Mouse (Mus musculus) layer of hippocampus, adult 9-10 months (tissue): ENCODE measurements at regions not wholly inside any gene's neighbourhood (a gene's known extent, or its start where the extent isn't known, plus 50 kb on each side); places are given as distances from the start of the nearest gene placed in this dataset.

Experiments
- DNase-seq: peaks from one replicate; pipeline ENCODE4 v3.0.0; 2022; ENCODE audit warnings: low spot score

DNA sequence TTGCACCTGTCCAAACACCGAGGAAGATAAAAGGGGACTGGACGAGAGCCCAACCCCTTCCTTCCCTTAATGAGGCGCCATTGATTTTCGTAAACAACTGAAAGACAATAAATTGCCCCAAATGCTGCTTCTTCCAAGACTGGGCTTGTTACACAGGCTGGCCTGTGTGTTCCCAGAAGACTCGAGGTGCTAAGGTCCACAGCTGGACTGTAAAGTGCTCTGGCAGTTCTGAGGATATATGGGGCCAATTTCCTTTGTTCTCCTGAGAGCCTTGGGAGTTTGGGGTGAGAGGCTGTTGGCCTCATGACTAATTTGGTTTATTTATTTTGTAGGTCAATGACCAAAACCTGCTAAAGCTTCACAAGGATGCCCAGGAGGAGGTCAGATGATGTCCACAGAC, 377.3 kb upstream of the Prickle1 start:
- no peak for DNase-seq

DNA sequence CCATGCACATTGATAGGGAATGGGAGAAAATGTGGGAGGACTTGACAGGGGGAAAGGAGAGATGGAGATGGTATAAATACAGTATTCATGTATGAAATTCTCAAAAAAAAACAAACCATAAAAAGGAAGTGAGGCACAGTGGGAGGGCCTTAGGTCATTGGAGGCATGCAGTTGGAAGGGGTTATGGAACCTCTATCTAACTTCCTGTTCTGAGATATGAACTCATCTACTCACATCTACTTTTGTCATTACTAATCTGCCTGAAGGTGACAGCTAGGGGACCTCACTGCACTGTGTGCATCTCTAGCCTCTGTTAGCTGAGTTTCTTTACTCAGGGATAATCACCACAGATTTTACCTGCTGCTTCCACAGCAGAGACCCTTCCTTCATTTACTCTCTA, 366.3 kb upstream of the Prickle1 start:
- no peak for DNase-seq

DNA sequence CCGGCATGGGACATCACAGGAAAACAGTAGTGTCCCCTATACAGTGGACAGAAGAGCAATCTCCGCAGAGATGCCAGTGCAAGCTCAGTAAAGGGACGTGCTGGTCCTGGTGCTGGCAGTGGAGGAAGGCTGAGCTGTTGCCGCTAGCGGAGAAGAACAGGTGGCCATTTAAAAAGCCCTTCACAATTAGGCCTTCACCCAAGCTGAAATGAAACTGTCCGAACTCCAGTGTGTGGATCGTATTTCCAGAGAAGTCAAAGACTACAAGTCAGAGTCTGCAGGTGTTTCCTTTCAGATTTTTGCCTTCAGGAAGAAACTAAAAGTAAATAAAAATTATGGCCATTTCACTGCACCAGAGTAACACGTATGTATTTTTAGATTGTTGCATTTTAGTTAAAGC, 364.2 kb upstream of the Prickle1 start:
- no peak for DNase-seq

DNA sequence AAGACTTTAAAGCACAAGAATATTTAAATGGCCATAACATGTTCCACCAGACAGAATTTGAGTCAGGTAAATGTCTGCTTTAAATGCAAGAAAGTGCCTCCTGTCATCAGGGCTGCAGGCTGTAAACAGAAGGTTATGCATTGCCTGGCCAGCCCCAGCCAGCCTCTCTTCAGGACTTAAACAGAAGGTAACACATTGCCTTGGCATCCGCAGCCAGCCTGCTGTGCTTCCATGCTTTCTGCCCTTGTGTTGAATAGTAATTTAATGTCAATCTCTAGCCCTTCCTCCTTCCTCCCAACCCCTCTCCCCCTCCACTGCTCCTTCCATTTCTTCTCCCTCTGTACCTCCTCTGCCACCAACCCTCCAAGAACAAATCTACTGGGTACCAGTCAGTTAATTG, 362.4 kb upstream of the Prickle1 start:
- DNase-seq = no peak

DNA sequence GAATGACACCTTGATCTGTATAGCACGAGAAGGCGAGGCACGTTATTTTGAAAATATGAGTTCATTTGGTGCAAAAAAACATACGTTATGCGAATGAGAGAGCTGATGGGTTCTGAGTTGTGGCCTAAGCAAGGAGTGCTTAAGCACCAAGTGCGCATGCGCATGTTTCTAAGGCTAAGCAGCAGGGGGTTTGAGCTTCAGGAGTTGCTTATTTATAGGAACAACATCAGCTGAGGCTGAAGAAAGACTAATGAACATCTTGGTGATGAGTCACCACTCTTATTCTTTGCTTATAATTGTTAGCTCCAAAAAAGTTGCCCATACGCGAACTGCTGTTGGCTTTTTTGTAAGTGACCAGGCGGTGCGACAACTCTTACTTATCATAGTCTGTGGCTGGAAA, 361.1 kb upstream of the Prickle1 start:
- DNase-seq = no peak

DNA sequence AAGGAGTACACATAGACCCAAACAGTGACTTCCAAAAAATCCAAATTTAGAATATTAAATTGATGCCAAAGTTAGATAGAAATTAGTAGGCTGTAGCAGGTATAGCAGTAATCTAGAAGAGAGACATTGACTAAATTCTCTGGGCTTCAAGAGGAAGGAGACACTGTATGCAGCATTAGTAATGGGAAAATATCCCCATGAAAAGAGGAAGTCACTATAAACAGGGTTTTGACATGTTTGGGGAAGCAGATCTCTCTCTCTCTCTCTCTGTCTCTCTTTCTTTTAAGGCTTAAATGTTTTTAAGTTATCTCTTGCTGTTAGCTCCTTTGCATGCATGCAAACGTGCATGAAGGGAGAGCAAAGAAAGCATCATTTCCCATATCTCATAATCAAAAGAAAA, 357.9 kb upstream of the Prickle1 start:
- DNase-seq = no peak

DNA sequence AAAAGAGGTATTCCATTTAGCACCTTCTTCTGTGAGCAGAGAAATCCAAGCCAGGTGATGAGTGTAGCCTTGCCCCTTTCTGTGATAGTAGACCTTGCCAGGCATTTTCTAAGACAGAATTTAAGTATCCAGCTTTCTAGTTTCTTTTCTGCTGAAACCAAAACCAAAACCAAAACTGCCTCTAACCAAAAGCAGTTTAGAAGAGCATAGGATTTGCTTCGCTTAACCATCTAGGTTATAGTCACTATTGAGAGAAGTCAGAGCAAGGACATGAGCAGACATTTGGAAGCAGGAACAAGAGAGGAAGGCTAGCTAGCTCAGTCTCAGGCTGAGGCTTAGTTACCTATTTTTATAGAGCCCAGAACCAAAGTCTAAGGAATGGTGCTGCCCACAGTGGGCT, 354.8 kb upstream of the Prickle1 start:
- no peak for DNase-seq

DNA sequence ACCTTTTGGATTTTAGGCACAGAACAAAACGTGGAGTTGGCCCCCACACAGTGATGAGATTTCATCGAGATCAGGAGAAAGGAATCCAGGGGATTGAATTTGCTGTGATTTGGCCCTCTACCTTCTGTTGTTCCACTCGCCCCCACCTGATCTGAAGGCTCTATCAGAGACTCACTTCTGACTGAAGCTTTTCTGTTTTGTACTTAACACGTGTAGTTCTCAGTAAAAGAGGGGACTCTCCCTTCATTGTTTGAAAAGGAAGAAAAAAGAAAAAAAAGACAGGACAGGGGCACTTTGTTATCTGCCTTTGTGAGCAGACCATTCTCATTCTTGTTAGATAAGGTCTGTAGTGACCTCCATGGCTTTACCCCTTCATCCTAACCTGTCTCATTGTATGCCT, 353.2 kb upstream of the Prickle1 start:
- DNase-seq = no peak

DNA sequence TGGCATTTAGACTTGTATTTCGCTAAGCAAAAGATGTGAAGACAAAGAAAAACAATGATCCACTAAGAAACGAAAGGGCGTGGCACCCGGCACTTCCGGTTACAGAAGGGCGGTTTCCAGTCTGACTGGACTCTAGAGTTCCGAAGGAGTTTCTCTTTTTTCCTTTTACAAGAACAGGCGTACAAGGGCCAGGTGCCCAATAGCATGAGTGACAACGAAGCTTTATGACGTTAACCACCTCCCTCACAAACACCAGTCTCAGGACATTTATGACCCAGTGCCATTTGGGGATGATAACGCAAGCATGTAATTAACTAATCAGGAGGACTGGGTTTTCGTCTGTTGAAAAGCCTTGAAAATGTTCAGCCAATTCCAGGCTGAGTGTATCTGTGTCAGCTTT, 347.9 kb upstream of the Prickle1 start:
- DNase-seq = no peak

DNA sequence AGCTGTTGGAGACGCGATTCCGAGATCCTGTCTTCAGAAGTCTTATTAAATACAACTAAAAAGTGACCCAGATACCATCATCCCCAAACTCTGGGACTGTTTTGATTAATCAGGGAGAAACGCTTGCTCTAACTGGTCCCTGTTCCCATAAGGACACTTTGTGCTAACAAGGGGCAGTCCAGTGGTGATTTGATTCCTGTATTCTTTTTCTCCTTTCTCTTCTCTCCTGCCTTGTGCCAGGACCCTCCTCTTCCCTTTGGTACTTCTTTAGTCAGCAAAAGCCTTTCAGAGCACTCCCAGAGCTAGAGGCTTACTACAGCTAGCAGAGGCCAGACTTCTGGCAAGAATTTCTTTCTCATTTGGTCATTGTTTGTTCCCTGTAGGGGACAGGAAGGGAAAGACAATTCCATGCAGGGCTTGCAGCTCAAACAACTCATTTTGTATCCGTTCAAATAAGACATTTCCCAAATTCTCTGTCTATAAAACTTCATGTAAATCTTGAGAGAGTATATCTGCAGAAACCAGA, 337.3 kb upstream of the Prickle1 start:
- DNase-seq = no peak

DNA sequence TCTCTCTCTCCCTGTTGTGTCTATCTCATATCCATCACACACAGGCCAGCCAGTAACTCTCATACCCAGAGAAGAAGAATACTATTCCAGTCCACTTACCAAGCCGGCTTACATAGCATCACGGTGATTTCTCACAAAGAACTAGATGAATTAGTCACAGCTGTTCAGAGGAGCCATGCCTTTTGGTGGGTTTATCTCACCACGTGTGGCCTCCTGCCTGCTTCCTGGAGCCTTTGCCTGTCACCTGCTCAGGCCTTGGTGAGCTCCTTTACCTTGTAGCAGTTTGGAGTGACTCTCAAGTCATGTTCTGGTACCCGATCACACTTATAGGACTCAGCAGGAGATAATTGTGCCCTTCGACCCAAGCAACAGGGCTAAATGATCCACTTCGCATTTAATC, 331.2 kb upstream of the Prickle1 start:
- DNase-seq = no peak

DNA sequence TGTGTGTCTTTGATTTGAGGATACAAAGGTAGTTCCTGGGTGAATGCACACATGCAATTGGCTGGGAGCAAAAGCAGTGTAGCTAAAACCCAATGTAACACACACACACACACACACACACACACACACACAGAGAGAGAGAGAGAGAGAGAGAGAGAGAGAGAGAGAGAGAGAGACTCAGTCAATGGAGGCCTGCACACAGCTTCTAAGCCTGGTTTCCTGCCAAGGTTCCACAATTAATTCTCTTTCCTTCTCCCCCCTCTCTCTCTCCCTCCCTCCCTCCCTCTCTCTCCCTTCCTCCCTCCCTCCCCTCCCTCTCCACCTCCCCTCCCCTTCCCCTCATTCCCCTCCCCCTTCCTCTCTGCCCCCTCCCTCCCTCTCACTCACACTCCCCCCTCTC, 330.6 kb upstream of the Prickle1 start:
- no peak for DNase-seq

DNA sequence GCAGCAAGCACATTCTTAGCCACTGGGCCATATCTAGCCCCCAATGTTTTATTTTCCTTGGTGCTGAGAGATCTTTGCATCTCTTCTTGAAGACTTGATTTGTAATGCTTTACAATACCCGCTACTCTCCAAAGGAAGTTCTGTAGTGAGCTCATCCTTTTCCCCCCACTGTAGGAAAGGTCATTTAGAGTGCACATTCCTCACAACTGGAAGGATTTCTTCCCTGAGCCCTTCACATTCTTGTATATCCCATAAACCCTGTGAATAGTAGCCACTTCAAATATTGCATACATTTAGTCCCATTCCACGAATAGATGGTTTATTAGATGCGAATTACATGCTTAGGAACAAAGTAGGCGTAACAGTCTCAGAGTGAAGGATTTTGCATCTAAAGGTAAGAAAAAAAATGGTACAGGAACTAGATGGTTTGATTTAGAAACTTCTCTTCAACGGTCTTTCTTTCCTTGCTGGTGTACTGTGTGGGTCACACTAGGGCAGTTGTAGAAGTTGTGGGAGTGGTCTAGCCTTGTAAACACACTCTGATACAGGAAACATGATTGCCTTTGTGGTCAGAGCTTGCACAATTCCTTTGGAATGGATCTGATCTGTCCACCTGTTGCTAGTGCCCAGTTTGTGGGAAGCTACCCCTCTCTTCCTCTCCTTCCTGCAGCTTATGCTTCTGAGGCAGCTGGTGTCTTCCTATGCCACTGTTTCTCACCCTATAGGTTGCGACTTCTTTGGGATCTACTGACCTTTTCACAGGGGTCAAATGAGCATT, 326.0 kb upstream of the Prickle1 start:
- DNase-seq = no peak

DNA sequence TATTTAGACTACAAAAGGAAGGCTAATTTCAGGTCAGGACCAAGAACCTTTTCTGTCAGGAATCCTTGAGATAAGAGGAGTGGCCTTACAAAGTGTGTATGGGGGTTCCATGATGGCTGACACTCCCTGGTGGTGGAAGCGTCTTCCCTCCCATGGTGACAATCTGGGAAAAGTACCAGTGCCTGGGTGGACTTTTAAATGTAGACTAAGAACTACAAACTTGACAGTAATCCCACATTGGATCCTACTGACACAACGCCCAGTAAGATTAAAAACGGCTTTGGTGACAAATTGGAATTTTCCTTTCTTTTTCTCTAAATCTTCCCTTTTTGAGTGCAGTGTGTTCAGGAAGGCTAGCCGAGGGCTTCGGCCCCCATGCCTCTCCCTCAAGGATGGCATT, 325.3 kb upstream of the Prickle1 start:
- no peak for DNase-seq

DNA sequence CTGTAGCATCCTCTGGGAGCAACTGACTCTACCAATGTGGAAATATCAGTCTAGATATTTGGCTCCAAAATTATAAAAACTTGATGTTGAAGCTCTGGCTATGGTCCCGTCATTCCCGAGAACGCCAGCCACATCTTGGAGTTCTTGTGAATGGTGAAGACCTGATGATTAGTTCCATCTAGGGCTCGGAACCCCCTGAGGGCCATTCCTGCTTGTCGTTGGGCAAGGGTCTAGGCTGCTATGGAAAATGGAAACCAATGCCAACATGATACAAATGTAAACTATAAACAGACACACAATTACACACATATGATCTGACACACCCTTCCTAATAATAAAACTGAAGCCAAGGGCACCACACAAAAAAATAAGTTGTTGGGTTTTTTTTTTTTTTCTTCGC, 323.9 kb upstream of the Prickle1 start:
- no peak for DNase-seq

DNA sequence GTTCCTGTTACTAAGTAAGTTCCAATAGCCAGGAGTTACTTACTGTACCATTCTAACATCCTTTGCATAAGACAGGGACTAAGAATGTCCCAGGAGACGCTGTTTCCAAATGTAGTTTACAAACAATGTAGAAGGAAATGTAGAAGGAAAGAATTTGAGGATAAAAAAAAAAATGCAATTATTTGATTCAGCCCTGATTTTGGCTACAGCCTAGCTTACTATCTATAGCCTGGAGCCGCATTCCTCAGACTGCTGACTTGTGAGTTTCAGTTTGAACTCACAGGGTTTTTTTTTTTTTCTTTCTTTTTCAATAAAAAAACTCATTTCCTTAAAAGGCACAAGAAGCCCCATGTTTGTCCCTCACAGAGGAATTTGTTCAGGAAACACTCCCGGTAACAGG, 321.2 kb upstream of the Prickle1 start:
- DNase-seq = no peak

DNA sequence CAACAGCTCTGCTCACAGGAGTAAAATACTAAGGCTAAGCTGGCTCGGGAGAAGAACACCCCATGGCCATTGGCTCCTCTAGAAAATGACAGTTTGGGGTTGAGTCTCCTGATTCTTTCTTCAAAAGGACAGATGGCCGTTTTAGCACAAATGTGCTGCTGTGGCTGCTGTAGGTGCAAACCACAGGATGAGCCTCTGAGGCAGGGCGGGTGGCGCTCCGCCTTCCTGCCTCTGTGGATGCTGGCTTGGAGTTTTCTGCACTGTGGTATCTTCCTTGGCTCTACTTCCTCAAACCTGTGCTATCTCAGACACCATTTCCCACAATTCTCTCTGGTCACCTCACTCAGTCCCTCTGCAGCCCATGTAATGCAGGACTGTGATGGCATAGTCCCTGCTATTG, 317.8 kb upstream of the Prickle1 start:
- no peak for DNase-seq

DNA sequence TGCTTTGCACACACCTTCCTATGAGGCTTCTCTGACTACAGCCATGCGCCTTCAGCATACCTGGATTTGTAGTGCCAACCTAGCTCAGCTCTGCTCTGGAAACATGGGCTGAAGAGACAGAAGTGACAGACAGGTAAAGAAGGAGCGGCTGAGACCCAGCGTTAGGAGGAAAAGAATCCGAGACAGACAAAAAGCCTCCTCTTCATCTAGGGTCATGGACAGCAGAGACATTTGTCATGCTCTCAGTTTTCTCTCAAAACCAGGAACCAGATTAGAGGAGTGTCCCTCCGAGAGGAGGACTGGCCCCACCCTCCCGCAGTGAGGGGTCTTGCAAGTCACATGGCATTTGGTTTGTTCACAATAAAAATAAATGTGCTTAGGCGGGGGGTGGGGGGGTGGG, 317.4 kb upstream of the Prickle1 start:
- DNase-seq = no peak

DNA sequence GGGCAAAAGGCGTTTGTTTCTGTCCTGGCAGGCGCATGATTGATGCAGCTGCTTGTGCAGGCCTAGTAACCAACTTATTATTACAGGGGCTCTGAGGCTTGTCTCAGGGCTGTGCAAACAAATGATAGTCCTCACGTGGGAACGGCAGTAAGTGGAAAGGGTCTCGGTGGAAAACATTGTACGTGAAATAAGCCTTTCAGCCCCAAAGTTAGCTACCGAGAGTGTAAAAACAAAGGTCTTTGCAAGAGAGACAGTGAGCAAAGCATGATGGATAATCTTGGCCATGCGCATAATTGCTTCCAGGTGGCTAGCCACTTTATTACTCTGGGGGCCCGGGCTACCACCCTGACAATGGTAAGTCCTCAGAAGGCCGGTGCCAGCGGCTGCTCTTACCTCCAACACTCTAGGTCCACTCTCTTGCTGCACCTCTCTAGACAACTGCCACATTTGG, 315.3 kb upstream of the Prickle1 start:
- no peak for DNase-seq

DNA sequence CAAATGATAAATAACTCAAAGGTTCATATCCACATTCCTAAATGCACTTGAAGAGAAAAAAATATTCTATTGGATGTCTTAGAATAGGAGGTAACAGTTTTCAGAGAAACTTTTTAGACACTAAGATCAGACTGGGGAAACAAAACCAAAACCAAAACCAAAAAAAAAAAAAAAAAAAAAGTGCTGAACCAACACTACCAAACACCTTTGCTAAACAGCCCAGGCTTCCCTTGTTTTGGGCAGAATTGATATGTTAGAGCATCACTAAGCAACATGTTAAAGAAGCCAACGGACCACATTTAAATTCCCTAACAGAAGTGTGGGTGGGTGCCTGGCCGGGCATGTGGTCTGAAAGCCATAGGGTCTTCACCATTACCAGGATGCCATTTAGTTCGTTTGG, 314.5 kb upstream of the Prickle1 start:
- DNase-seq = no peak

DNA sequence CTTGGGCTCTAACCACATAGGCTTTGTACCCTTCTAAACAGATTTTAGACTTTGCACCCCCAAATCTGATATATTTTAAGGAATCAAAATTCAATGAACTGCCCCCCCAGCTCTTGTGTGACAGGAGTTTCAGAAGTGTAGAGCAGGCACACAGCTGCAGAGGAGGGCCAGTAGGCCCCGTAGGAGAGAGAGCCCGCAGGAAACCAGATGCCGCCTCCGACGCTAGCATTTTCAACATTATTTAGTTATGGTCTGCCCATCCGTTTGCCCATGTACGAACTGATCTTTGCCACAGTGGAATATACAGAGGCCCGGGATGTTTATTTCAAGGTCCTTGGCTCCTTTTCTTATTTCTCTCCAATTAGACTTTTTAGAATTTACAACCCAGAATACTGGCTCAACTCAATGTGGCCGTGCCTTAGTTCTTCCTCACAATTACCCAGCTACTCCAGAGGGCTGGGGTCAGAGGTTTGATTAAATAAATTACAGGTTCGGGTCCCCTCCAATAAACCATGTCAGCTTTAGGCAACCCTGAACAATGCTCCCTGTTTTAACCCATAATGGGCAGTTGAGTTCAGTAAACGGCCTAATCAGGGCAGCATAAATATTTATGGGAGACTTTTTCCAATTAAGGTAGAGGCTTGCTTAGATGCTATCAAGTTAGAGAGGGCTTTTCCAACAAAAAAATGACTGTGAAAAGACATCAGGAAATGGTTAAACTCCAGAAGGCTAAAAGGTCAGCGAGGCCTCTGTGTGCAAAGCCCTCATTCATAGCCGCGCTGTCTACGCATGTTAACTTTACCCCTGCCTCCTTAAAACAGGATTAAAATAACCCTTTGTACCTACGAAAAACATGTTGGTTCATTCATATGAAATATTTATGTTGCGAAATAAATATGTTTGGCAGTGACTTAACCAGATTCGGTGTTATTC, 308.2 kb upstream of the Prickle1 start:
- no peak for DNase-seq

DNA sequence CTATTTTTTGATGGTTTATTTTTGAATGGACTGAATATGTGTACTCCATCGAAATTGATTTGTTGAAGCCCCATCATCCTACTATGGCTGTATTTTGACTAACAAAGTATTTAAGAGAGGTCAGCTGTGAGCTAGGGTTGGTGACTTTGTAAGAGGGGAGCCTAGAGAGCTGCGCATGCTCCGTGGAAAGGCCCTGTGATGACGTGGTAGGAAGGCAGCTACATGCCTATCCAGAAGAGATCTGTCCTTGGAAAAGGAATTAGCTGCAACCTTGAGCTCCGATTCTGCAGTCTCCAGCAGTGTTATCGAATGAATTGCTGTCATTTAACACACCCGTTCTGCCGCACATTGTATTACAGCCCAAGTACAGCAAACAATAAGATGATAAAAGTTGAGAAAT, 287.1 kb upstream of the Prickle1 start:
- DNase-seq = no peak

DNA sequence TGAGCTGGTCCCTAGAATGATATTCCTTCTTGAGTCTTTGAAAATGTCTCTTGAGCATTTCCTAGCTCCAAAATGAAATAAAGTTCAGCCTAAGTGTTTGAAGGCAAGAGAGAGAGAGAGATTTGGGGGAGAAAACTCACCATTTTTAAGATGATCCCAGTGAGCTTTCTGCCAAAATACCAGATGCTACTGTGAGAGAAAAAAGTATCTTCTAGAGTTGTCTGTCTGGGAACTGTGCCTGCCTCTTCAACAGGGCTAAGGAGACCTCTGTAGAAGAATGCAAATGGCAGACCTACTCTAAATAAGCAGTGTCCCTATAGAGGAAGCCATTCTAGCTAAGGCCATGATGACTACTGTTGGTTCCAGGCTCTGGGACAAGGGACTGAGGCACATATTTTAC, 285.6 kb upstream of the Prickle1 start:
- DNase-seq = no peak
